Mouse (Mus musculus): ENCODE results near the gene Rfpl4. TPM values are rescaled to one million over a fixed set of nuclear protein-coding genes. Genes with fewer than 3 reads are reported as not detected.

Rfpl4 gene
- polyA plus RNA-seq, 1 experiment from 2014 or later: not detected

Small RNA genes within 50 kb of the gene (microRNA-seq; reads per million reads assigned to microRNA genes)
- gene Gm26217: not detected

Other genes starting within 250 kb of the Rfpl4 start
- 12.7 and 12.9 TPM in 2 replicates for gene Isoc2b, start 246.7 kb downstream of the Rfpl4 start, polyA plus RNA-seq (2015; fragmentation: Nextera tagmentation; extraction: Ambion mirVana)
- 0.86 and 1.0 TPM in 2 replicates for gene Isoc2a, start 239.8 kb downstream of the Rfpl4 start, polyA plus RNA-seq (2015; fragmentation: Nextera tagmentation; extraction: Ambion mirVana)
- gene Gm36210, start 210.4 kb downstream of the Rfpl4 start, polyA plus RNA-seq (2015; fragmentation: Nextera tagmentation; extraction: Ambion mirVana): 0.17 TPM in 1 of 2 replicates, not detected in the other
- gene Zfp628, start 201.7 kb downstream of the Rfpl4 start, polyA plus RNA-seq (2015; fragmentation: Nextera tagmentation; extraction: Ambion mirVana): 3.4 TPM in 2 replicates
- 2.5 and 3.7 TPM in 2 replicates for gene Nat14, start 194.9 kb downstream of the Rfpl4 start, polyA plus RNA-seq (2015; fragmentation: Nextera tagmentation; extraction: Ambion mirVana)
- 15.6 and 21.9 TPM in 2 replicates for gene Ssc5d, start 191.2 kb downstream of the Rfpl4 start, polyA plus RNA-seq (2015; fragmentation: Nextera tagmentation; extraction: Ambion mirVana)
- 0.73 and 0.74 TPM in 2 replicates for gene Sbk2, start 152.5 kb downstream of the Rfpl4 start, polyA plus RNA-seq (2015; fragmentation: Nextera tagmentation; extraction: Ambion mirVana)
- not detected in 2 replicates for gene Sbk3, start 145.8 kb downstream of the Rfpl4 start, polyA plus RNA-seq (2015; fragmentation: Nextera tagmentation; extraction: Ambion mirVana)
- gene Zfp579, start 120.8 kb downstream of the Rfpl4 start, polyA plus RNA-seq (2015; fragmentation: Nextera tagmentation; extraction: Ambion mirVana): 25.4 and 29.1 TPM in 2 replicates
- 14.5 and 15.0 TPM in 2 replicates for gene Zfp524, start 102.5 kb downstream of the Rfpl4 start, polyA plus RNA-seq (2015; fragmentation: Nextera tagmentation; extraction: Ambion mirVana)
- 37.7 and 38.6 TPM in 2 replicates for gene Fiz1, start 102.3 kb downstream of the Rfpl4 start, polyA plus RNA-seq (2015; fragmentation: Nextera tagmentation; extraction: Ambion mirVana)
- 1.7 TPM in 1 of 2 replicates, not detected in the other for gene Gm44973, start 101.5 kb downstream of the Rfpl4 start, polyA plus RNA-seq (2015; fragmentation: Nextera tagmentation; extraction: Ambion mirVana)
- 4.9 and 6.3 TPM in 2 replicates for gene Zfp865, start 96.6 kb downstream of the Rfpl4 start, polyA plus RNA-seq (2015; fragmentation: Nextera tagmentation; extraction: Ambion mirVana)
- 31.0 and 37.3 TPM in 2 replicates for gene Ccdc106, start 96.4 kb downstream of the Rfpl4 start, polyA plus RNA-seq (2015; fragmentation: Nextera tagmentation; extraction: Ambion mirVana)
- not detected in 2 replicates for gene 4632433K11Rik, start 82.8 kb downstream of the Rfpl4 start, polyA plus RNA-seq (2015; fragmentation: Nextera tagmentation; extraction: Ambion mirVana)
- gene Zfp784, start 78.5 kb downstream of the Rfpl4 start, polyA plus RNA-seq (2015; fragmentation: Nextera tagmentation; extraction: Ambion mirVana): 5.9 and 7.1 TPM in 2 replicates
- gene Zfp580, start 65.4 kb downstream of the Rfpl4 start, polyA plus RNA-seq (2015; fragmentation: Nextera tagmentation; extraction: Ambion mirVana): 32.0 and 33.8 TPM in 2 replicates
- 103 and 117 TPM in 2 replicates for gene U2af2, start 54.8 kb downstream of the Rfpl4 start, polyA plus RNA-seq (2015; fragmentation: Nextera tagmentation; extraction: Ambion mirVana)
- 59.8 and 63.0 TPM in 2 replicates for gene Epn1, start 36.7 kb downstream of the Rfpl4 start, polyA plus RNA-seq (2015; fragmentation: Nextera tagmentation; extraction: Ambion mirVana)
- gene Rasl2-9, start 9.0 kb upstream of the Rfpl4 start, polyA plus RNA-seq (2015; fragmentation: Nextera tagmentation; extraction: Ambion mirVana): 0.59 and 0.63 TPM in 2 replicates
- gene Vmn1r55, start 32.7 kb upstream of the Rfpl4 start, polyA plus RNA-seq (2015; fragmentation: Nextera tagmentation; extraction: Ambion mirVana): not detected in 2 replicates
- not detected in 2 replicates for gene Vmn1r56, start 79.8 kb upstream of the Rfpl4 start, polyA plus RNA-seq (2015; fragmentation: Nextera tagmentation; extraction: Ambion mirVana)
- not detected in 2 replicates for gene Vmn1r57, start 101.5 kb upstream of the Rfpl4 start, polyA plus RNA-seq (2015; fragmentation: Nextera tagmentation; extraction: Ambion mirVana)
- gene Gm5065, start 233.6 kb upstream of the Rfpl4 start, polyA plus RNA-seq (2015; fragmentation: Nextera tagmentation; extraction: Ambion mirVana): not detected in 2 replicates
- not detected in 2 replicates for gene Nlrp2, start 234.1 kb upstream of the Rfpl4 start, polyA plus RNA-seq (2015; fragmentation: Nextera tagmentation; extraction: Ambion mirVana)

All from limb, embryonic 15.5 days (tissue).